Mouse (Mus musculus): ENCODE measurements around the gene Ipo9.

GRCm38 (mm10) chr1:135385161-135385560 lies 45.1 kb downstream of the Ipo9 start:
- no peak for TF ChIP-seq CTCF (conservative IDR thresholded peaks at IDR 0.05; ENCODE audit: low read length)
- TF ChIP-seq NANOG (IDR thresholded peaks at IDR 0.05; ENCODE audit: borderline replicate concordance, low read length): no peak
- no peak for TF ChIP-seq POU5F1 (IDR thresholded peaks at IDR 0.05; ENCODE audit: borderline replicate concordance, low read length)
